Mouse (Mus musculus): ENCODE measurements at regions not wholly inside any gene's neighbourhood (a gene's known extent, or its start where the extent isn't known, plus 50 kb on each side); places are given as distances from the start of the nearest gene placed in this dataset.

- peak; percentile 82 for DNase-seq
Observed at GRCm38 (mm10) chr2:167752805-167753556, 63.4 kb upstream of the Tmem189 start.

GRCm38 (mm10) chr2:167751585-167751984 is 62.0 kb upstream of the Tmem189 start:
- no peak for DNase-seq

GRCm38 (mm10) chr2:167748297-167748696 is 58.7 kb upstream of the Tmem189 start:
- no peak for DNase-seq

GRCm38 (mm10) chr2:167747164-167747843 is 57.7 kb upstream of the Tmem189 start:
- no peak for DNase-seq

- no peak for DNase-seq
Observed at GRCm38 (mm10) chr2:167746344-167746743, 56.7 kb upstream of the Tmem189 start.

- DNase-seq: no peak
Observed at GRCm38 (mm10) chr2:167745409-167745808, 55.8 kb upstream of the Tmem189 start.

GRCm38 (mm10) chr2:167744080-167744479 is 54.5 kb upstream of the Tmem189 start:
- no peak for DNase-seq

- DNase-seq: no peak
Observed at GRCm38 (mm10) chr2:167742479-167742878, 52.9 kb upstream of the Tmem189 start.

- DNase-seq: no peak
Observed at GRCm38 (mm10) chr2:167740516-167741189, 51.0 kb upstream of the Tmem189 start.
